Mouse (Mus musculus): ENCODE measurements around the gene Gpr153. TPM values are rescaled to one million over a fixed set of nuclear protein-coding genes. Genes with fewer than 3 reads are reported as not detected.

The Gpr153 gene
- polyA plus RNA-seq, 1 experiment from 2014 or later: 11.2 TPM

DNA sequence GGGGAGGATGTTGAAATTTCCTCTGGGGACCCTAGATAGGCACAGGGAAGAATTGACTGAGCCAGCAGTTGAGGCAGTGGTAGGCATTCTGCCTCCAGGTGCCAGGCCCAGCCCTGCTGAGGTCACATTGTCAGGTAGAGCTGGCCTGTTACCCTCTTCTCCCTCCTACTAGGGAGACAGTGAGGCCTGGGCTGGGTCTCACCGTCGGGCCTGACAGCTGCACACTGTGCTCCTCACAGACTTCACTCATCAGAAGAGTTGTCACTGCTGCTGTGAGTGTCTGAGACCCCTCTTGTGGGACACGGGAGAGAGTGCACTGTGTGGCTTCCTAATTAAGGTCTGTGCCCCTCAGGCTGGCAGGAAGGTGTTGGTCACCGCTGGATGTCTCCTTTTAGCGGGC is 8.2 kb upstream of the Gpr153 start:
- H3K36me3 ChIP-seq: no peaks in the 10 kb centered on the region
- no peak for ATAC-seq (replicated peaks; ENCODE audit: insufficient number of reproducible peaks, insufficient read depth, low FRiP score, low read depth)
- 64% methylated on average over 5 of the region's 5 CpGs for WGBS
- H3K9ac ChIP-seq: 0 out of 2 replicates have a peak overlapping the region, but pooled peaks have one; percentile 3
- no peak overlapping the region for H3K4me3 ChIP-seq
- H3K27ac ChIP-seq: peak overlapping the region; percentile 83
- H3K27me3 ChIP-seq: no peaks in the 10 kb centered on the region
- H3K4me2 ChIP-seq: no peak overlapping the region
- peaks cover 89% of the 10 kb centered on the region for H3K4me1 ChIP-seq (replicated peaks)
- H3K9me3 ChIP-seq (replicated peaks): no peaks in the 10 kb centered on the region

GRCm38 (mm10) chr4:152266236-152266895 is 7.7 kb upstream of the Gpr153 start:
- Histone ChIP-seq H3K36me3 (no peaks in the 10 kb centered on the region), H3K4me1 (replicated peaks) (peaks cover 89% of the 10 kb centered on the region), H3K27me3 (no peaks in the 10 kb centered on the region), H3K4me3 (no peak overlapping the region), H3K9me3 (replicated peaks) (no peaks in the 10 kb centered on the region), H3K27ac (peak overlapping the region; percentile 83), H3K9ac (0 out of 2 replicates have a peak overlapping the region, but pooled peaks have one; percentile 3), H3K4me2 (no peak overlapping the region)
- 33% methylated on average over 10 of the region's 10 CpGs for WGBS
- no peak for ATAC-seq (replicated peaks; ENCODE audit: insufficient number of reproducible peaks, insufficient read depth, low FRiP score, low read depth)

GRCm38 (mm10) chr4:152267748-152268369 is 6.2 kb upstream of the Gpr153 start:
- Histone ChIP-seq H3K36me3 (no peaks in the 10 kb centered on the region), H3K27me3 (no peaks in the 10 kb centered on the region), H3K9ac (no peak overlapping the region), H3K4me2 (no peak overlapping the region), H3K27ac (no peak overlapping the region), H3K9me3 (replicated peaks) (no peaks in the 10 kb centered on the region), H3K4me3 (no peak overlapping the region), H3K4me1 (replicated peaks) (peaks cover 89% of the 10 kb centered on the region)
- 64% methylated on average over 13 of the region's 13 CpGs for WGBS
- no peak for ATAC-seq (replicated peaks; ENCODE audit: insufficient number of reproducible peaks, insufficient read depth, low FRiP score, low read depth)

- 0 out of 2 replicates have a peak overlapping the region, but pooled peaks have one; percentile 17 for H3K27ac ChIP-seq
- H3K9ac ChIP-seq: no peak overlapping the region
- no peaks in the 10 kb centered on the region for H3K9me3 ChIP-seq (replicated peaks)
- peaks cover 87% of the 10 kb centered on the region for H3K4me1 ChIP-seq (replicated peaks)
- no peak overlapping the region for H3K4me2 ChIP-seq
- no peak overlapping the region for H3K4me3 ChIP-seq
- WGBS: 86% methylated on average over 13 of the region's 13 CpGs
- H3K36me3 ChIP-seq: no peaks in the 10 kb centered on the region
- H3K27me3 ChIP-seq: no peaks in the 10 kb centered on the region
- ATAC-seq (replicated peaks; ENCODE audit: insufficient number of reproducible peaks, insufficient read depth, low FRiP score, low read depth): no peak
These were observed 4.1 kb upstream of the Gpr153 start for GRCm38 (mm10) chr4:152269967-152270366.

DNA sequence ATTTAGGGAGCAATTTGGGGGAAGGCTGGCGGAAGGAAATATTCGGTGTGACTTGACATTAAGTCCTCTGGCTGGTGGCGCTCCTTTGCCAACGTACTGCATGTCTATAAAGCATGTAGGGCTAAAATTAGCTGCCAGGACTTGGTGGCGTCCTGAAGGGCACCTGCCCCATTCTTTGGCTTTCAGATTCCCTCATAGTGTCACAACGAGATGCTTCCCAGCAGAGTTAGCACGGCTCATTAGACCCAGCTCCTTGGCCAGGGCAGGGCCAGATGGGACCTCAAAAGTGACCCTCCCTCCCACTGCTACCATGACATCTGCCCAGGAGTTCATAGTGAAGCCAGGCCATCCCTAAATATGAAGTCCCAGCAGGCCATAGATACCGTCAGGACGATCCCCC is 3.4 kb upstream of the Gpr153 start:
- Histone ChIP-seq H3K27ac (peak overlapping the region; percentile 17), H3K9me3 (replicated peaks) (no peaks in the 10 kb centered on the region), H3K4me1 (replicated peaks) (peaks cover 88% of the 10 kb centered on the region), H3K27me3 (peaks cover 4% of the 10 kb centered on the region; the same call in 1 of the 2 replicates), H3K4me3 (no peak overlapping the region), H3K4me2 (no peak overlapping the region), H3K36me3 (no peaks in the 10 kb centered on the region), H3K9ac (no peak overlapping the region)
- ATAC-seq (replicated peaks; ENCODE audit: insufficient number of reproducible peaks, insufficient read depth, low FRiP score, low read depth): no peak
- 65% methylated on average over 9 of the region's 9 CpGs for WGBS

GRCm38 (mm10) chr4:152271334-152271733 is 2.7 kb upstream of the Gpr153 start:
- H3K27me3 ChIP-seq: peaks cover 9% of the 10 kb centered on the region; the same call in 1 of the 2 replicates
- 90% methylated on average over 11 of the region's 11 CpGs for WGBS

DNA sequence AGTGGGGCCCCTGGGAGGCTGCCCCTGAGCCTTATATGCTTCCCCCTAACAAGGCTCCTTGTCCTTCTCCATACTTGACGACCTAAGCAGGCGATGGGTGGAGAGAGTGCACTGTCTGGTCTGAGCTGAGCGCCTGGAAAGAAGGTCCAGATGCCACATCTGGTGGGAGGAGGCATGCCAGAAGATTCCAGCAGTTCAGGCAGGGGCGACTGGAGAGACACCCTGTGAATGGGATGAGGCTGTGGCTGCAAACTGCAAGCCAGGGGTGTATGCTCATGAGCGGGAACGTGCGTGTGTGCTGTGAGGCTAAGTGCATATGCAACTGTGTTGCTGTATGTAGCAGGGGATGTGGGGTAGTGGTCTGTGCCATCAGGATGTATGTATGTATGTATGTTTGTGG is 2.0 kb upstream of the Gpr153 start:
- H3K9me3 ChIP-seq (replicated peaks): no peaks in the 10 kb centered on the region
- no peak overlapping the region for H3K9ac ChIP-seq
- H3K36me3 ChIP-seq: no peaks in the 10 kb centered on the region
- no peak overlapping the region for H3K4me3 ChIP-seq
- ATAC-seq (replicated peaks; ENCODE audit: insufficient number of reproducible peaks, insufficient read depth, low FRiP score, low read depth): no peak
- 64% methylated on average over 7 of the region's 7 CpGs for WGBS
- peaks cover 9% of the 10 kb centered on the region; the same call in 1 of the 2 replicates for H3K27me3 ChIP-seq
- peak overlapping the region; percentile 93 for H3K27ac ChIP-seq
- no peak overlapping the region for H3K4me2 ChIP-seq
- H3K4me1 ChIP-seq (replicated peaks): peaks cover 86% of the 10 kb centered on the region

More at GRCm38 (mm10) chr4:152271334-152271733, 2.7 kb upstream of the Gpr153 start:
- Histone ChIP-seq H3K4me2 (no peak overlapping the region), H3K36me3 (no peaks in the 10 kb centered on the region), H3K4me1 (replicated peaks) (peaks cover 88% of the 10 kb centered on the region), H3K9me3 (replicated peaks) (no peaks in the 10 kb centered on the region), H3K9ac (no peak overlapping the region), H3K4me3 (no peak overlapping the region), H3K27ac (peak overlapping the region; percentile 93)
- ATAC-seq (replicated peaks; ENCODE audit: insufficient number of reproducible peaks, insufficient read depth, low FRiP score, low read depth): no peak

DNA sequence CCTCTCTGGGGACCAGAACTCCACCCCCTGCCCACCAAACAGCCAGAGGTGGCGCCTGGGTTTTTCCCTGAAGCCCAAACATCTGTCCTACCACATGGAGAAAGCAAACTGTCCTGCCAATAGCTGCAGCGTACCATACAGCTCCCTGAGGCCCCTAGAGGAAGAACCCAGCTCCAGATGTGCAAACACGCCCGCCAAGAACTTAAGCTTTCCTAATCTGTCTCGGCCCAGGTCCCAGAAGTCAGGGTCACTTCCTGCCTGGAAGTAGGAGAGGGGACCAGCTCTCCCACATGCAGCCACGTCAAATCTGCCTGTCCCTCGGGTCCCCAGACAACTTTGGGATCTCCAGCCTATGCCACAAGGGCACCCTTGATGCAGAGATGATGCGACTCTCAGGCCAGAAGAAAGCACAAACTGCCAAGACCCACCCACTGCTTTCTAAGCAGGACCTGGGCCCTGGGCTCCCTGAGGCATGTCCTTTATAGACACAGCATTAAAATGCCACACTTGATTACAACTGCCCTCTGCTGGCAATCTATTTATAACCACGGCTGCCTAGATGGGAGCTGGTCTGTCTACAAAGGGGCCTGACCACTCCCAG is 1.5 kb upstream of the Gpr153 start:
- Histone ChIP-seq H3K36me3 (no peaks in the 10 kb centered on the region), H3K4me3 (no peak overlapping the region), H3K4me2 (no peak overlapping the region), H3K9ac (no peak overlapping the region), H3K27me3 (peaks cover 9% of the 10 kb centered on the region; the same call in 1 of the 2 replicates), H3K4me1 (replicated peaks) (peaks cover 83% of the 10 kb centered on the region), H3K9me3 (replicated peaks) (no peaks in the 10 kb centered on the region), H3K27ac (peak overlapping the region; percentile 93)
- peak; percentile 41 for ATAC-seq (replicated peaks; ENCODE audit: insufficient number of reproducible peaks, insufficient read depth, low FRiP score, low read depth)
- 17% methylated on average over 9 of the region's 9 CpGs for WGBS

DNA sequence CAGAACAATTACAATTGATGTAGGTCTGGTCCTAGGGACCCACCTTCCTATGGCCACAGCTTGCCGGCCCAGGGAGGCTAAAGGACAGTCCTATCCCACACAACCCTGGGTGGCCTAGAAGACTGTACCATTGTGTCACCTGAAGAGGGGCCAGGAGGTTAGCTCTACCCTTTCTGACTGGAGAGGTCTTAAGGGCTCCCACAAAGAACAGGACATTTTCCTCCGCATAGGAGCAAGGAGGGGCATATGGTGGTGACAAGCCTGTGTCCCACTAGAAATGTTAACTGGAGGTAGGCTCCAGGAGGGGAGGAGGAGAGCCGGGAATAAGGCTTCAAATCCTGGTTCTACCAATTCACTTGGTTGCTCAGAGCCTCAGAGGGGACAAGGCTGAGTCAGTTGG is 841 bp upstream of the Gpr153 start:
- 0 out of 2 replicates have a peak overlapping the region, but pooled peaks have one; percentile 71 for H3K4me3 ChIP-seq
- no peak overlapping the region for H3K9ac ChIP-seq
- no peaks in the 10 kb centered on the region for H3K9me3 ChIP-seq (replicated peaks)
- H3K27me3 ChIP-seq: peaks cover 9% of the 10 kb centered on the region; the same call in 1 of the 2 replicates
- ATAC-seq (replicated peaks; ENCODE audit: insufficient number of reproducible peaks, insufficient read depth, low FRiP score, low read depth): no peak
- 0 out of 2 replicates have a peak, but pooled peaks cover 3% of the 10 kb centered on the region for H3K36me3 ChIP-seq
- peak overlapping the region; percentile 94 for H3K4me2 ChIP-seq
- H3K27ac ChIP-seq: peak overlapping the region; percentile 93
- 38% methylated on average over 3 of the region's 3 CpGs for WGBS
- H3K4me1 ChIP-seq (replicated peaks): peaks cover 76% of the 10 kb centered on the region

- ATAC-seq (replicated peaks; ENCODE audit: insufficient number of reproducible peaks, insufficient read depth, low FRiP score, low read depth): 0 out of 2 replicates have a peak, but pooled peaks have one; percentile 3
- WGBS: 4% methylated on average over 20 of the region's 20 CpGs
These were observed 674 bp downstream of the Gpr153 start for GRCm38 (mm10) chr4:152274681-152275131.

More at GRCm38 (mm10) chr4:152274681-152275131, 674 bp downstream of the Gpr153 start:
- H3K4me2 ChIP-seq: peak overlapping the region; percentile 94
- peaks cover 9% of the 10 kb centered on the region for H3K27me3 ChIP-seq
- H3K9ac ChIP-seq: peak overlapping the region; percentile 78
- 0 out of 2 replicates have a peak, but pooled peaks cover 3% of the 10 kb centered on the region for H3K36me3 ChIP-seq
- H3K4me1 ChIP-seq (replicated peaks): peaks cover 65% of the 10 kb centered on the region
- peak overlapping the region; percentile 71 for H3K4me3 ChIP-seq
- peak overlapping the region; percentile 93 for H3K27ac ChIP-seq
- H3K9me3 ChIP-seq (replicated peaks): no peaks in the 10 kb centered on the region

Data from heart, embryonic 15.5 days (tissue).